ENCODE assay signal across 9 mouse cellular contexts in the genomic region with DNA sequence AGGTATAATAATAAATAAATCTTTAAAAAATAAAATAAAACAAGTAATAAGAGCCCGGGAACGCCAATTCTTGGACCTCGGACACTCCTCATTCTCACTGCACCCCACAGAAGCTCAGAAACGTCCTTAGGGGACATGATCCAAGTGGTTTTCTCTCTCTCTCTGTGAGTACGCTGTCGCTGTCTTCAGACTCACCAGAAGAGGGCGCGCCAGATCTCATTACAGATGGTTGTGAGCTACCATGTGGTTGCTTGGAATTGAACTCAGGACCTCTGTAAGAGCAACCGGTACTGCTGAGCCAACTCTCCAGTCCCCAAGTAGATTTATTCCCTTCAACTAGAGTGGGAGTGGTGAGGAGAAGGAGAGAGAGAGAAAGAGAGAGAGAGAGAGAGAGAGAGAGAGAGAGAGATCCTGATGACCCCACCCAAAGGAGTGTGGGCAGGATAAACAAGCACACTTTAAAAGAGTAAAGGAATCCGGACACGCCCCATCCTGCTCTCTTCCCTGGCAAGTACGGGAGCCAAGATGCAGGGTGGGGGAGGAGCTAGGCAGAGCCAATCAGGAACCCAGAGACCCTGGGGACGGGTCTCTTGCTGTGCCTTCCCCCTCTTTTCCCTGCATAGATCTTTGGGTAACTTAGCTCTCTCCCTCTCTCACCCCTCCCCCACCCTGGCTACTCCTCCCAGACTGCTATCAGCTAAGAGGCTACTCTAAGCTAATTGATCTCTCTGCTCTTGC. TPM values are rescaled to one million over a fixed set of nuclear protein-coding genes. Genes with fewer than 3 reads are reported as not detected.
DNase-seq lines count a peak whose midpoint lies in the region; ATAC-seq and TF ChIP-seq lines count a peak whose summit lies in the region.
"Had no signal": no experiment of that assay in that cellular context is flagged by ENCODE, and none has a peak within 500 bp of the region (broad histone marks: within the 10 kb centered on the region; RNA-seq: fewer than 3 reads in every experiment).

No protein-coding gene starts in this region.

- no peak overlapping the region for H3K4me2 ChIP-seq in kidney, postnatal 0 days (ENCODE audit: low read length)
- no peak overlapping the region for H3K4me2 ChIP-seq in liver, embryonic 14.5 days (ENCODE audit: low read depth)
- H3K4me2 ChIP-seq in stomach, postnatal 0 days (replicated peaks; ENCODE audit: low read depth): no peak overlapping the region
- H3K4me2 ChIP-seq: embryonic facial prominence, embryonic 12.5 days had no signal

- H3K4me1 ChIP-seq in kidney, postnatal 0 days (replicated peaks; ENCODE audit: insufficient read depth, low read length): no peaks in the 10 kb centered on the region
- H3K4me1 ChIP-seq in ES-E14 (ENCODE audit: control insufficient read depth in 2 of 2, insufficient read depth in 2 of 2, low read length in 2 of 2, poor library complexity in 1 of 2): peaks cover 2 to 30% of the 10 kb centered on the region in 2 experiments; a peak in 2 of 4 replicates
- H3K4me1 ChIP-seq in liver, embryonic 14.5 days (replicated peaks; ENCODE audit: control insufficient read depth in 2 of 2, insufficient read depth in 2 of 2, low read length in 1 of 2): no peaks in the 10 kb centered on the region; a peak in 1 of 4 replicates
- H3K4me1 ChIP-seq in stomach, postnatal 0 days (replicated peaks; ENCODE audit: control insufficient read depth, insufficient read depth): no peaks in the 10 kb centered on the region

- 15% methylated on average over 13 of the region's 13 CpGs for WGBS in kidney, postnatal 0 days
- 8% methylated on average over 13 of the region's 13 CpGs for WGBS in liver, embryonic 14.5 days (ENCODE audit: insufficient replicate concordance)
- 14% methylated on average over 12 of the region's 13 CpGs for WGBS in stomach, postnatal 0 days

- H3K4me3 ChIP-seq in kidney, postnatal 0 days (replicated peaks; ENCODE audit: low read depth, low read length): no peak overlapping the region
- H3K4me3 ChIP-seq in ES-E14 (ENCODE audit: insufficient read depth in 1 of 2, low read depth in 1 of 2, low read length in 2 of 2, poor library complexity in 1 of 2, severe bottlenecking in 1 of 2): peak overlapping the region; percentile 18 to 47
- no peak overlapping the region for H3K4me3 ChIP-seq in liver, embryonic 14.5 days (ENCODE audit: insufficient read depth in 1 of 2, low read depth in 2 of 2, low read length in 2 of 2)
- H3K4me3 ChIP-seq in stomach, postnatal 0 days (ENCODE audit: low read depth, low read length): no peak overlapping the region
- H3K4me3 ChIP-seq: embryonic facial prominence, embryonic 12.5 days had no signal

- no peak for TF ChIP-seq POLR2A in brain, embryonic 14.5 days (IDR thresholded peaks at IDR 0.05; ENCODE audit: borderline replicate concordance, extremely low read depth, insufficient read depth, insufficient read length, poor library complexity, severe bottlenecking)

- H3K9ac ChIP-seq in kidney, postnatal 0 days (ENCODE audit: low read depth, low read length): no peak overlapping the region
- H3K9ac ChIP-seq in ES-E14 (ENCODE audit: insufficient read depth, low read depth, low read length, poor library complexity, severe bottlenecking): no peak overlapping the region; the same call in 1 of the 2 replicates
- H3K9ac ChIP-seq in liver, embryonic 14.5 days (replicated peaks): no peak overlapping the region
- no peak overlapping the region for H3K9ac ChIP-seq in stomach, postnatal 0 days (ENCODE audit: low read length)
- H3K9ac ChIP-seq: embryonic facial prominence, embryonic 12.5 days had no signal

- peak; percentile 57 for DNase-seq in kidney, postnatal 0 days (ENCODE audit: low spot score)
- DNase-seq in kidney, postnatal 14 days: no peak
- DNase-seq in ES-E14 (ENCODE audit: low read depth, low spot score): peak; percentile 96
- no peak for DNase-seq in brain, embryonic 14.5 days (ENCODE audit: low read depth)
- DNase-seq in liver, embryonic 14.5 days (ENCODE audit: low read depth in 3 of 3, low spot score in 3 of 3): no peak
- peak; percentile 45 for DNase-seq in stomach, postnatal 0 days (ENCODE audit: low spot score)
- no peak for DNase-seq in urinary bladder, adult 18-20 months (ENCODE audit: low spot score in 2 of 2)

- no peaks in the 10 kb centered on the region for H3K36me3 ChIP-seq in kidney, postnatal 0 days (ENCODE audit: insufficient read depth, low read length)
- no peaks in the 10 kb centered on the region for H3K36me3 ChIP-seq in ES-E14 (ENCODE audit: control insufficient read depth, insufficient read depth, low read length, poor library complexity, severe bottlenecking)
- no peaks in the 10 kb centered on the region for H3K36me3 ChIP-seq in liver, embryonic 14.5 days (replicated peaks; ENCODE audit: control insufficient read depth, insufficient read depth, low read depth)
- no peaks in the 10 kb centered on the region for H3K36me3 ChIP-seq in stomach, postnatal 0 days (ENCODE audit: control insufficient read depth, insufficient read depth, low read length)
- H3K36me3 ChIP-seq: embryonic facial prominence, embryonic 12.5 days had no signal

- H3K27ac ChIP-seq in kidney, postnatal 0 days: no peak overlapping the region
- H3K27ac ChIP-seq in ES-E14 (ENCODE audit: insufficient read depth, low read depth, low read length, poor library complexity, severe bottlenecking): peak overlapping the region; percentile 79; the same call in 1 of the 2 replicates
- no peak overlapping the region for H3K27ac ChIP-seq in liver, embryonic 14.5 days
- no peak overlapping the region for H3K27ac ChIP-seq in stomach, postnatal 0 days (replicated peaks)
- H3K27ac ChIP-seq: embryonic facial prominence, embryonic 12.5 days had no signal

- peak; percentile 33; the same call in 1 of the 2 replicates for ATAC-seq in kidney, postnatal 0 days (replicated peaks; ENCODE audit: low FRiP score, low read depth)
- ATAC-seq in liver, embryonic 14.5 days (ENCODE audit: insufficient read depth): no peak
- ATAC-seq in stomach, postnatal 0 days (ENCODE audit: low FRiP score, low TSS enrichment): peak; percentile 43; the same call in 1 of the 2 replicates
- no peak for ATAC-seq in inflammation-experienced regulatory T-cells, adult 6 months

- TF ChIP-seq EP300 in liver, embryonic 14.5 days (IDR thresholded peaks at IDR 0.05; ENCODE audit: low read depth): no peak
- no peak for TF ChIP-seq EP300 in stomach, postnatal 0 days (optimal IDR thresholded peaks at IDR 0.05)

- 0 out of 2 replicates have a peak, but pooled peaks cover 3% of the 10 kb centered on the region for H3K27me3 ChIP-seq in kidney, postnatal 0 days (ENCODE audit: insufficient read depth, low read length)
- H3K27me3 ChIP-seq in liver, embryonic 14.5 days (ENCODE audit: control insufficient read depth, insufficient read depth, low read length): peaks cover 6% of the 10 kb centered on the region
- no peaks in the 10 kb centered on the region for H3K27me3 ChIP-seq in stomach, postnatal 0 days (ENCODE audit: control insufficient read depth, insufficient read depth, low read length)

- H3K9me3 ChIP-seq in kidney, postnatal 0 days (replicated peaks; ENCODE audit: low read length): no peaks in the 10 kb centered on the region
- no peaks in the 10 kb centered on the region for H3K9me3 ChIP-seq in ES-E14 (ENCODE audit: control insufficient read depth, insufficient read depth, low read depth, low read length)
- H3K9me3 ChIP-seq in liver, embryonic 14.5 days (ENCODE audit: control insufficient read depth, low read length): no peaks in the 10 kb centered on the region
- H3K9me3 ChIP-seq in stomach, postnatal 0 days (ENCODE audit: control insufficient read depth, low read length): no peaks in the 10 kb centered on the region
- H3K9me3 ChIP-seq: embryonic facial prominence, embryonic 12.5 days had no signal

- in situ Hi-C loops in ES-E14 (cut with MboI; ENCODE audit: low sequenced_read_pairs in 2 of 2, unreplicated experiment in 2 of 2): no loop called here

- peak; percentile 57 for TF ChIP-seq CTCF in kidney, postnatal 0 days (IDR thresholded peaks at IDR 0.05; ENCODE audit: low read depth)
- TF ChIP-seq CTCF in brain, embryonic 14.5 days (IDR thresholded peaks at IDR 0.05; ENCODE audit: borderline replicate concordance, extremely low read depth, insufficient read depth, insufficient read length): peak; percentile 38; the same call in 1 of the 2 replicates
- TF ChIP-seq CTCF in liver, embryonic 14.5 days (IDR thresholded peaks at IDR 0.05; ENCODE audit: low read depth): peak; percentile 70
- TF ChIP-seq CTCF in stomach, postnatal 0 days (IDR thresholded peaks at IDR 0.05; ENCODE audit: low read depth): peak; percentile 63

RNA-seq across cellular contexts. Expression of gene Asic1, which starts 8.1 kb away (rescaled TPM):
- 1.1 and 1.5 TPM in 2 replicates for polyA plus RNA-seq in kidney, postnatal 0 days (2015; fragmentation: Nextera tagmentation; extraction: Ambion mirVana)
- 6.6 and 15.0 TPM in 2 replicates for total RNA-seq in ES-E14 (2012; rRNA removed)
- 81.2 and 114 TPM in 2 replicates for polyA plus RNA-seq in brain, embryonic 14.5 days (2012; rRNA removed)
- 0.15 and 0.34 TPM in 2 replicates for polyA plus RNA-seq in liver, embryonic 14.5 days (2012; rRNA removed)
- polyA plus RNA-seq in liver, embryonic 14.5 days (2014; fragmentation: Nextera tagmentation; extraction: Ambion mirVana): 0.04 and 0.06 TPM in 2 replicates
- 1.0 and 1.2 TPM in 2 replicates for polyA plus RNA-seq in stomach, postnatal 0 days (2015; fragmentation: Nextera tagmentation; extraction: Ambion mirVana)
- under 1 TPM in 2 of 3 experiments, not detected in 1; 0.20 to 0.40 TPM for polyA plus RNA-seq in inflammation-experienced regulatory T-cells, adult 6 months (2017; shearing (Covaris generic))

RNA-seq across cellular contexts. Expression of gene Smarcd1, which starts 23.7 kb away (rescaled TPM):
- 44.2 and 46.5 TPM in 2 replicates for polyA plus RNA-seq in kidney, postnatal 0 days (2015; fragmentation: Nextera tagmentation; extraction: Ambion mirVana)
- 62.1 and 76.3 TPM in 2 replicates for total RNA-seq in ES-E14 (2012; rRNA removed)
- 201 and 211 TPM in 2 replicates for polyA plus RNA-seq in brain, embryonic 14.5 days (2012; rRNA removed)
- polyA plus RNA-seq in liver, embryonic 14.5 days (2012; rRNA removed): 6.7 and 6.9 TPM in 2 replicates
- polyA plus RNA-seq in liver, embryonic 14.5 days (2014; fragmentation: Nextera tagmentation; extraction: Ambion mirVana): 4.4 and 4.8 TPM in 2 replicates
- polyA plus RNA-seq in stomach, postnatal 0 days (2015; fragmentation: Nextera tagmentation; extraction: Ambion mirVana): 10.9 and 11.6 TPM in 2 replicates
- 10 to 100 TPM in 2 of 3 experiments, 1 to 10 TPM in 1; 8.4 to 15.5 (median 10.5) TPM for polyA plus RNA-seq in inflammation-experienced regulatory T-cells, adult 6 months (2017; shearing (Covaris generic))

RNA-seq across cellular contexts. Expression of gene Racgap1, which starts 26.8 kb away (rescaled TPM):
- 53.5 and 62.7 TPM in 2 replicates for polyA plus RNA-seq in kidney, postnatal 0 days (2015; fragmentation: Nextera tagmentation; extraction: Ambion mirVana)
- total RNA-seq in ES-E14 (2012; rRNA removed): 109 and 127 TPM in 2 replicates
- 83.0 and 118 TPM in 2 replicates for polyA plus RNA-seq in brain, embryonic 14.5 days (2012; rRNA removed)
- 41.6 and 53.5 TPM in 2 replicates for polyA plus RNA-seq in liver, embryonic 14.5 days (2012; rRNA removed)
- polyA plus RNA-seq in liver, embryonic 14.5 days (2014; fragmentation: Nextera tagmentation; extraction: Ambion mirVana): 51.1 and 55.4 TPM in 2 replicates
- polyA plus RNA-seq in stomach, postnatal 0 days (2015; fragmentation: Nextera tagmentation; extraction: Ambion mirVana): 29.8 and 35.9 TPM in 2 replicates
- polyA plus RNA-seq in inflammation-experienced regulatory T-cells, adult 6 months (2017; shearing (Covaris generic)): 100 to 1,000 TPM in 1 of 3 experiments, 10 to 100 TPM in 2; 18.4 to 106 (median 18.6) TPM

RNA-seq across cellular contexts. Expression of gene Gm17349, which starts 27.1 kb away (rescaled TPM):
- polyA plus RNA-seq in kidney, postnatal 0 days (2015; fragmentation: Nextera tagmentation; extraction: Ambion mirVana): not detected in 2 replicates
- 2.3 and 2.5 TPM in 2 replicates for total RNA-seq in ES-E14 (2012; rRNA removed)
- 0.86 TPM in 1 of 2 replicates, not detected in the other for polyA plus RNA-seq in brain, embryonic 14.5 days (2012; rRNA removed)
- polyA plus RNA-seq in liver, embryonic 14.5 days (2012; rRNA removed): not detected in 2 replicates
- polyA plus RNA-seq in liver, embryonic 14.5 days (2014; fragmentation: Nextera tagmentation; extraction: Ambion mirVana): not detected in 2 replicates
- 1.0 and 2.5 TPM in 2 replicates for polyA plus RNA-seq in stomach, postnatal 0 days (2015; fragmentation: Nextera tagmentation; extraction: Ambion mirVana)
- polyA plus RNA-seq in inflammation-experienced regulatory T-cells, adult 6 months (2017; shearing (Covaris generic)): not detected
- polyA plus RNA-seq: embryonic facial prominence, embryonic 12.5 days had no signal

RNA-seq across cellular contexts. Expression of gene Gpd1, which starts 39.1 kb away (rescaled TPM):
- polyA plus RNA-seq in kidney, postnatal 0 days (2015; fragmentation: Nextera tagmentation; extraction: Ambion mirVana): 46.1 and 54.1 TPM in 2 replicates
- 0.85 and 1.1 TPM in 2 replicates for total RNA-seq in ES-E14 (2012; rRNA removed)
- polyA plus RNA-seq in brain, embryonic 14.5 days (2012; rRNA removed): 3.4 and 4.5 TPM in 2 replicates
- polyA plus RNA-seq in liver, embryonic 14.5 days (2012; rRNA removed): 8.1 and 9.1 TPM in 2 replicates
- polyA plus RNA-seq in liver, embryonic 14.5 days (2014; fragmentation: Nextera tagmentation; extraction: Ambion mirVana): 5.2 and 5.3 TPM in 2 replicates
- 6.8 and 7.9 TPM in 2 replicates for polyA plus RNA-seq in stomach, postnatal 0 days (2015; fragmentation: Nextera tagmentation; extraction: Ambion mirVana)
- under 1 TPM in 2 of 3 experiments, not detected in 1; 0.24 to 0.39 TPM for polyA plus RNA-seq in inflammation-experienced regulatory T-cells, adult 6 months (2017; shearing (Covaris generic))

Comparison
In these comparisons a context has a peak if more than half of its experiments do, and no peak if none do; other contexts are left out.
1. DNase-seq: peak in kidney, postnatal 0 days (single experiment), ES-E14 (single experiment) and stomach, postnatal 0 days (single experiment); none in kidney, postnatal 14 days (single experiment), brain, embryonic 14.5 days (single experiment), liver, embryonic 14.5 days (0 of 3) and urinary bladder, adult 18-20 months (0 of 2).
2. ATAC-seq: peak in kidney, postnatal 0 days (single experiment) and stomach, postnatal 0 days (single experiment); none in liver, embryonic 14.5 days (single experiment) and inflammation-experienced regulatory T-cells, adult 6 months (single experiment).
3. H3K4me3 ChIP-seq: peak in ES-E14 (2 of 2); none in kidney, postnatal 0 days (single experiment), liver, embryonic 14.5 days (0 of 2) and stomach, postnatal 0 days (single experiment).
4. RNA of gene Asic1, which starts 8.1 kb away (polyA plus RNA-seq): 81.2 to 114 TPM in brain, embryonic 14.5 days; 1.0 to 1.2 TPM in stomach, postnatal 0 days, 1.1 to 1.5 TPM in kidney, postnatal 0 days, 0.20 to 0.40 TPM in inflammation-experienced regulatory T-cells, adult 6 months and 0.04 to 0.34 TPM in liver, embryonic 14.5 days; every median in the first group is over 10 times any median in the second.
5. Peak in every context shown above with its lines, with median percentiles within 50 percentile points of each other: CTCF ChIP-seq.